Mouse (Mus musculus): ENCODE results near the gene Pik3cg. TPM values are rescaled to one million over a fixed set of nuclear protein-coding genes. Genes with fewer than 3 reads are reported as not detected.

Gene Pik3cg
- polyA plus RNA-seq, 1 experiment, result 5.4 TPM

DNA sequence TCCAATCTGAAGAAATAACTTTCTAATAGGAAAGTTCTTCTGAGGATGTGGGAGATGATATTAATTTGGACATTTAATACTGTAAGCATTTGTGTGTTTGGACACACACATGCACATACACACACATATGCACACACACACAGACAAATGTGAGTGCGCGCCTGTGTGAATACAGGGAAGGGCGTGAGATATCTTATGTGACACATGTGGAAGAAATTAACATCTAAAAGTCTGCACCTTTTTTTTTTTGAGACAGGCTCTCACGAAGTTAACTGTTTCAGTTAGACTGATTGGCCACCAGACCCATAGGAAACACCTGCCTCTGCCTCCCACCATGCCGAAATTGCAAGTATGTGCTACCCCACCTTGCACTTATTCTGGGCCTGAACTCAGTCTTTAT lies 64.7 kb downstream of the Pik3cg start:
- DNase-seq (ENCODE audit: low spot score), result no peak

DNA sequence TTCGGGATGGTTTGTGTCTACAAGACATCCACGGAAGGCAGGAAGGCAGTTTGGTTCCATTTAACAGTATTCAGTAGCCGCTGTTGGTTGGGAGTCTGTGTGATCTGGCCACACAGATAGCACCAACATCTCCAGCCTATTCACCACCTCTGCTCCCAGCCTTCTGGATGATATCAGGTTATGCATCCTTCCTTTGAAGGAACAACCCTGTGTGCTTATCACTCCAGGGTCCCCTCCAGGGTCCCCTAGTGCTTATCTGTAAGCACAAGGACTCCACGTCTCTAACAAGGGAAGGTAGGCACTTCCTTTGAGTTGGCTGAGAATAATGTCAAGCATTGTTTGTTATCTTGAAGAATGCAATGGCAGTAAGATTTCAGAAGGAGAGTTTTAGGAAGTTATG lies 65.3 kb downstream of the Pik3cg start:
- DNase-seq (ENCODE audit: low spot score), result no peak

DNA sequence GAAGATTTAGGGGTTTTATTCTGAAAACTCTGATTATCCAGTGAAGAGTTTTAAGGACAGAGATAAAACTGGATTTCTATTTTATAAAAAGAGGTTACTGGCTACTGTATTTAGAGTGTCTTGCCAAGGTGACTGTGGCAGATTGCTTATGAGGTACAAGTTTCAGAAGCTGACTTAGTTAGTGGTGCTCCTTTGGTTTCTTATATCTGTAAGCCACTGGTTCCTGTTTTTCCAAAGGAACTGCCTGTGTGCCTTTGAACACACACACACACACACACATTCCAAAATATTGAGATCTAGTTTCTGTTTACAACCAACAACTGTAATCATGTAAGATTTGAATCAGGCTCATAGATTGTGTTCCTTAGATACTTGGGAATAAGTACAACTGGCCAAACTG lies 66.7 kb downstream of the Pik3cg start:
- no peak for DNase-seq (ENCODE audit: low spot score)

DNA sequence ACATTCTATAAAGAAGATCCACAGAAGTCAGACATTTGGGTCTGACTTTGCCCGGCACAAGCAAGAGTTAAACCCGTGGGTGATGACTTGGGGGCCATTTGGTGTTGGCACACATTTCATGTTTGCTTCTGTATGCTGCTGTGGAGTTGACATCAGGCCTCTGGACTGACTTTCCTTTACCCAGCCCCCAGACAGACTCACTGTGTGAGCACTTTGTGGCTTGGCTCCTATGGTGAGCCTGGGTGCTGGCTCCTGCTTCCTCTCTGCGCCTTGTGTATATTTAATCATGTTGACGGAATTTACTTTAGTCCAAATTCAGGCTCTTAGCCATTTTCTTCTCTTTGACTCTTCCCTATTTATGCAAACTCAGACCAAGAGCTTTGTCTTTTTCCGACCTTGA lies 69.6 kb downstream of the Pik3cg start:
- DNase-seq (ENCODE audit: low spot score), result no peak

DNA sequence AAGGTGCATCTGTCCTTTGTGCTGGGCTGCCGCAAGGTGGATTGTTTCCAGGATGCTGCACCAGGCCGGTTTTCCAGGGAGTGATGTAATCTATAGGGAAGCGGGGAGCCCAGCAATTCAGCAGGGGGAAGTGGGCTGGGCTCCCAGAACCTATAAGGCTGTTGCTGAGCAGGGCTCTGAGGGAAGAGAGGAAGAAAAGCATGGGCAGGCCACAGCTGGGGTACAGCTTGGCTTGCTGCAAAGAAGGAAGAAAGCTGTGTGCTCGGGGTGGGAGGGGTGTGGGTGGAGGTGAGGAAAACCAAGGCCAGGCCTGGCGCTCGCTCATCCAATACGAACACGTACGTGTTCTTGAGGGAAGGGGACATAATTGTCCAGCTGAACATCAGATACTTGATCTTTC lies 70.1 kb downstream of the Pik3cg start:
- DNase-seq (ENCODE audit: low spot score), result no peak

DNA sequence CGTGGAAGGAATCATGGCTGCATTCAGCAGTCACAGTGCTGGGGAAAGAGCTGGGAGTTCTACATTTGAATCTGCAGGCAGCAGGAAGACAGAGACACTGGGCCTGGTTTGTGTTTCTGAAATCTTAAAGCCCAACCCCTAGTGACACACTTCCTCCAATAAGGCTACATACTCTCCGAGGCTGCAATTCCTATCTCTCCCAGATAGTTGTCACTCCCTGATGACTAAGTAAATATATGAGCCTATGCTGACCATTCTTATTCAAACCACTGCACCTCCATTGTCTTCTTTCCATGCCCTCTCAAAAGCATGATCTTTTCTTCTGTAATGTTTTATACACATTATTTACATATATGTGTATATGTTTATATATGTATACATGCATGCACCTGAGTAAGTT lies 70.9 kb downstream of the Pik3cg start:
- DNase-seq (ENCODE audit: low spot score), result no peak

DNA sequence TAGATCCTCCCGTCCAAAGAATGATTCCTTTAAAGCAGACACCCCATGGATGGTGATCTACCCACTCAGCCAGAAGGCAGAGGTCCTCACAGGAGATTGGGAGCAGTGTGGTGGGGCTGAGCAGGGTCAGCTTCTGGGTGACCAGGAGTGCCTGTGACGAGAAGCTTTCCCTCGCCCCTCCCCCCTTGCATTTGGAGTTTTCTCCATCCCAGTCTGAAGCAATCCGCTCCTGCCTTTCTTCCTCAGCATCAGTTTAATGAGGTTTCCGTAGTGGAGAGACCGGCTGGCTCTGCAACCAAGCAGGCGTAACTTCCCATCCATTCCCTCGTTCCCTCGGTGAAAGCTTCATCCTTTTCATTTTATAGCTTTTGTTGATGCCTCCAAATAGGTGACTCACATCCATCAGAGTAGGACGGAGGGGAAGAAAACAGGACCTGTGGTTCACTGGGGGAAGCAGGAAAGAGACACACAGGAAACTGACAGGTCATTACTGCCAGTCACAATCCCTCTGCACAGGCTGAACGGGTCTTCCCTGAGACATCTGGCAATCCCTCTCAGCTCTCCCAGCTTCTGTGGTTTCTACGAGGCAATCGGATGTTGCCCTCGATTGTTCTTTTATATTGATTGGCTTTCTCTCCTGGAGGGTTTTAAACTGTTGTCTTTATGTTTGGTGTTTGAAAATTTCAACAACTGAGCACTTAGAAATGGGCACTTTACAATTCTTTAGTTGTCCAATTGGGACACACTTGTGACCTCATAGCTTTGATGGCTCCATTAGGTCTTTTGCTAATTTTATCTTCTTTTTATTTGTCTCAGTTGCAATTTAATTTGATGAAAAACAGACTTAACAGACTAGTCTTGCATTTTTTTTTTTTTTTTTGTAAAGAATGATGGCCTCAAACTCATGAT lies 80.6 kb downstream of the Pik3cg start:
- no peak for DNase-seq (ENCODE audit: low spot score)

DNA sequence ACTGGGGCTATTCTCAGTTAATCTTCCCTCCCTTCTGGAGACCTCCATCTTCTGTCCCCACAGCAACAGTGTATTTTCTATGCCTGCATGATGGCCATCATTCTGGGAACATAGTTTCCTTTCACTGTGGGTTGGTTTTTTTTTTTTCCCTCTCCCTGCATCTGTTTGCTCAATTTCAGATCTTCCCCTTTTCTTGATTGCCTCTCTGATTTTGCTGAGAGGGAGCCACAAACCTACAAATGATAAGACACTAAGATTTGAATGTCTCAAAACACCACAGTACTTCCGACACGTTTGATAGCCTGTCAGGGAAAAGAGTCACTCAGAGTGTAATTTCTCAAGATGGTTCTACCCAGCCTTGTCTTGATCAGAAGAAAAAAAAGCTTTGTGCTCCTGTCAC lies 81.3 kb downstream of the Pik3cg start:
- no peak for DNase-seq (ENCODE audit: low spot score)

DNA sequence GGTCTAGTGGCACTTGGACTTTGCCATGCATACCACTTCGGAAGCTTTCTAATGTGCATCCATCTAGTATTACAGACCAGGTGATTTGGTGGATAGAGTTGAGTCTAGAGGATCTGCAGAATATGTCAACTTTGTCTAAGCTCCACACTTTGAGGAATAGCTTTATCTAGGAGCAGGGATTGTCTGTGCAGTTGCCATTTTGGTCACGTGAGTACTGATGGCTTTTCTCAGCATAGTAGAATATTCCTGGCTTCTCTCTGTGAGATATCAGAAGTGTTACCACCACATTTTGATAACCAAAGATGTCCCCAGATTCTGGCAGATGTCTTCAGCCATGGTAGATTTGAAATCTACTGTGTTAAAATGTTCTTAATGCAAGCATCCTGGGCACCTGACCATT lies 84.0 kb downstream of the Pik3cg start:
- DNase-seq (ENCODE audit: low spot score), result no peak

DNA sequence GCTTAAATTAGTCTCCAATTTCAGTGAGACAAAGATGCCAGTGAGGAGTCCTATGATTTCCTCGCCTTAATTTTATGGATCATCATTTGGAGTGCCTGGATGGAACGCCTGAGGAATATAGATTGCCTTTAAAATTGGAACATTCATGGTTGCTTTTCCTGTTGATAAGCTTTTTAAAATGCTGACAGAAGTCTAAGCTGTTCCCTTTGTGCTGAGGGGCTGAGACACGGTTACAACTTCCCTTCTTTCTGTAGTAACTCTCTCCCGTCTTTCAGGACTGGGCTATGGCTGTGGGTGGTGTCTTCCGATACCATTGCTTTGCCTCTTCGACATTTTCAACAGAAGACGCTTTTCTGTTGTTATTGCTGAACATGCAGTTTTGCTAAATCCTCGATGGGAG lies 84.4 kb downstream of the Pik3cg start:
- no peak for DNase-seq (ENCODE audit: low spot score)

DNA sequence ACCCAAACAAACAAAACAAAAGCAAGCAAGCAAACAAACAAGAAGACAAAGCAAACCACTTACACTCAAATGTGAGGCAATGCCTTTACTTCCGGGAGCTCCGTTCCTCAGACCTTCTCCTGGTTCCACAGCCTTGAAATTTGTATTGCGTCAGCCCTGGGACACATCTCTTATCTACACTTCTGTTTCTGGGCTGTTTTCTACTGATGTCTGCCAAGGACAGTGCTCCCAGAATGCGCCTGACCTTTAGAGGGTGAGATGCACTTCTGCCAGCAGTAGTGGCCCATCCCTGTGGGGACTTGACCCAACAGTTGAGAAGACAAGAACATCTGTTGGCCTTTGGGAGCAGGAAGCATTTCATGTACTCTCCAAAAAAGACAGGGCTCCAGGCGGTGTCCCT lies 84.9 kb downstream of the Pik3cg start:
- DNase-seq (ENCODE audit: low spot score), result no peak

Other genes with a start within 250 kb of the Pik3cg start
- 8.6 and 10.0 TPM in 2 replicates for gene Prkar2b, start 147.4 kb downstream of the Pik3cg start, polyA plus RNA-seq (2012; rRNA removed)
- 10.3 and 10.4 TPM in 2 replicates for gene Ccdc71l, start 170.0 kb upstream of the Pik3cg start, polyA plus RNA-seq (2012; rRNA removed)

Measured in urinary bladder, adult 2 months (tissue).